Mouse (Mus musculus) forebrain, embryonic 13.5 days (tissue): ENCODE results near the gene Nr2c2ap. TPM values are rescaled to one million over a fixed set of nuclear protein-coding genes. Genes with fewer than 3 reads are reported as not detected.

Experiments used
- ATAC-seq: fragments of 200-750 bp; cut with Nextera tagmentation; 2 replicates; pipeline ENCODE4 v1.8.0; 2017
- H3K27ac ChIP-seq: fragments of 300-500 bp; sonication (generic); 2 replicates; pipeline ENCODE4 v1.5.1; 2015; ENCODE audit warnings: inconsistent platforms, mild to moderate bottlenecking, moderate library complexity
- H3K27me3 ChIP-seq: fragments of 300-500 bp; sonication (generic); 2 replicates; pipeline ENCODE4 v1.6.1; 2015; ENCODE audit warnings: mild to moderate bottlenecking, inconsistent platforms
- H3K36me3 ChIP-seq: fragments of 300-500 bp; sonication (generic); 2 replicates; pipeline ENCODE4 v1.6.1; 2015; ENCODE audit warnings: mild to moderate bottlenecking, inconsistent platforms; ENCODE audit not compliant: poor library complexity, severe bottlenecking
- H3K4me1 ChIP-seq: fragments of 300-500 bp; sonication (generic); 2 replicates; pipeline ENCODE4 v1.6.1; 2015; ENCODE audit warnings: inconsistent platforms
- H3K4me2 ChIP-seq: fragments of 300-500 bp; sonication (generic); 2 replicates; pipeline ENCODE4 v1.6.1; 2015; ENCODE audit warnings: inconsistent platforms, mild to moderate bottlenecking, moderate library complexity
- H3K4me3 ChIP-seq: fragments of 300-500 bp; sonication (generic); 2 replicates; pipeline ENCODE4 v1.5.1; 2015; ENCODE audit warnings: mild to moderate bottlenecking, inconsistent platforms
- H3K9ac ChIP-seq: fragments of 300-500 bp; sonication (generic); 2 replicates; pipeline ENCODE4 v1.6.1; 2015; ENCODE audit warnings: mild to moderate bottlenecking, inconsistent platforms
- H3K9me3 ChIP-seq: fragments of 300-500 bp; sonication (generic); replicated peaks from 2 replicates; pipeline ENCODE4 v1.6.1; 2016; ENCODE audit warnings: inconsistent platforms
- WGBS: fragments of 180-500 bp; shearing (Covaris S2); methylation state at CpG from one replicate; pipeline ENCODE4 v1.1.7; 2015; 5-methylcytosine and 5-hydroxymethylcytosine counted together
- polyA plus RNA-seq: library from polyadenylated mRNA; unstranded; fragments of >200 nt; fragmentation: Nextera tagmentation; extraction: Ambion mirVana; gene quantifications from 2 replicates; pipeline ENCODE4 v1.2.1, GENCODE M21; 2015

Gene Nr2c2ap
- polyA plus RNA-seq, 1 experiment from 2014 or later: 33.4 TPM

DNA sequence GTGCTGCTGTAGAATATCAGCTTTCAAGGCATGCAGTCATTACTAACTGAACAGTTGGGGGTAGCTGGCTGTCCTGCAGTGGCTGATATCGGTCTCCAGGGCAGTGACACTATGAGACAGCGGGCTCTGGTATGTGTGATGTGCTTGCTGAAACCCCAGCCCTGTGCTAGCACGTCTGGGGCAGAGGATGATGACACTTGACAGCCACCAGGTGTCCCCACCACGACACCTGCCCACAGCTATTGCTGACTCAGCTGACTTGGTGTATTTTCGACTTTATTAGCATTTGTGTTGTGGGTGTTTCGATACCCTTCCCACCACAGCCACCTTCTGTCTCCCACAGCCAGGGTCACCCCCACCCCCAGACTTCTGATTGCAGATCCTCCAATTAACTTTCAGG lies 26.6 kb upstream of the Nr2c2ap start:
- Histone ChIP-seq H3K4me3 (no peak overlapping the region), H3K36me3 (peaks cover 93% of the 10 kb centered on the region), H3K9me3 (no peaks in the 10 kb centered on the region), H3K4me1 (peaks cover 10% of the 10 kb centered on the region; the same call in 1 of the 2 replicates), H3K4me2 (no peak overlapping the region), H3K27ac (no peak overlapping the region), H3K27me3 (no peaks in the 10 kb centered on the region), H3K9ac (no peak overlapping the region)
- ATAC-seq: peak; percentile 29; the same call in 1 of the 2 replicates
- WGBS: 20% methylated on average over 6 of the region's 6 CpGs

- H3K27ac ChIP-seq: no peak overlapping the region
- no peak overlapping the region for H3K4me2 ChIP-seq
- peaks cover 93% of the 10 kb centered on the region for H3K36me3 ChIP-seq
- H3K4me3 ChIP-seq: no peak overlapping the region
- peaks cover 14% of the 10 kb centered on the region; the same call in 1 of the 2 replicates for H3K4me1 ChIP-seq
- H3K9ac ChIP-seq: no peak overlapping the region
- no peaks in the 10 kb centered on the region for H3K9me3 ChIP-seq
- no peak for ATAC-seq
- H3K27me3 ChIP-seq: no peaks in the 10 kb centered on the region
- WGBS: 88% methylated on average over 7 of the region's 7 CpGs
These were observed 26.2 kb upstream of the Nr2c2ap start for GRCm38 (mm10) chr8:70104922-70105321.

DNA sequence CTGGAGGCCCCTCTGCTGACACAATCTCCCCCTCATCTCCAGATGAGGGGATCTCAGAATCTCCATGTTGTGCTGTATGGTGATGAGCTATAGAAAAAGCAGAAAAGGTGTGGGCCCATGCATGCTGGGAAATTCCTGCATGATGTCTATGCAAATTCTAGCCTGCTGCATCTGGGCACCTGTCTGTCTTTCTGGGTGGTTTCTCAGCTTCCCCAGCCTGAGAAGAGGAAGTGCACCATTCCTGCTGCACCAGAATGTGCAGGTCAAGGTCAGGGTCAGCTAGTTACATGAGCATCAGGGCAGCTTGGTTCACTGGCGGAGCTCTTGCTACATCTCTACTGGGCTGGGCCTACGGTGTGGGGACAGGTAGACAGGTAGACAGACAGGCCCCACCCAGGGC lies 20.7 kb upstream of the Nr2c2ap start:
- H3K9me3 ChIP-seq: no peaks in the 10 kb centered on the region
- 85% methylated on average over 2 of the region's 2 CpGs for WGBS
- H3K9ac ChIP-seq: no peak overlapping the region
- no peak overlapping the region for H3K27ac ChIP-seq
- peaks cover 44% of the 10 kb centered on the region for H3K27me3 ChIP-seq
- peaks cover 97% of the 10 kb centered on the region for H3K36me3 ChIP-seq
- H3K4me1 ChIP-seq: peaks cover 25% of the 10 kb centered on the region
- H3K4me3 ChIP-seq: no peak overlapping the region
- no peak overlapping the region for H3K4me2 ChIP-seq
- ATAC-seq: no peak

DNA sequence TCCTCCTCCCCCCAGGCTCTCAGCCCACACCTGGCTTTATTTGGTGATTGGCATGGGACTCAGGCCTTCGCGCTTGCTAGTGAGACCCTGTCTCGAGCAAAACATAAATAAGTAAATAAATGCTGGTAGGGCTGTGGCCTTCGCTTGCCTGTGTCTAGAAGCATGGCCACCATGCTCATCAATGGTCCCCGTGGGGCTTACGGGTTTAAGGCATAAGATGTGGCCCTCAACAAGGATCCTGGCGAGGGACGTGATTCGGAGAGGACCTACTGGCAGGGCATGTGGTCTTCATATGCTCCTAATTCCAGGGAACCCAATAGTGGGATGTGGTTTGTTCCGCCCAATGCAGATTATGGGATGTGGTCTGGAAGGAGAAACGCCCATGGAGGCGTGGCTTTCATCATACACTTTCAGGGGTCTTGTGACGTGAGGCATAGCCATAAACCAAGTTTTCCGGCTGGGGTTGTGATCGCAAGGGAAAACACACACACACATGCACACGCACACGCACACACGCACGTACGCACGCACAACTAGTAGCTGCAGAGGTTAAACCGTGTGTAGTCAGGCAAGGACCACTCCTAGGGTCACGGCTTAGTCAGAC lies 19.8 kb upstream of the Nr2c2ap start:
- Histone ChIP-seq H3K9me3 (no peaks in the 10 kb centered on the region), H3K4me1 (peaks cover 26% of the 10 kb centered on the region), H3K4me2 (no peak overlapping the region), H3K27me3 (peaks cover 44% of the 10 kb centered on the region), H3K27ac (no peak overlapping the region), H3K4me3 (no peak overlapping the region), H3K36me3 (peaks cover 99% of the 10 kb centered on the region), H3K9ac (no peak overlapping the region)
- WGBS: 65% methylated on average over 23 of the region's 23 CpGs
- ATAC-seq: no peak

DNA sequence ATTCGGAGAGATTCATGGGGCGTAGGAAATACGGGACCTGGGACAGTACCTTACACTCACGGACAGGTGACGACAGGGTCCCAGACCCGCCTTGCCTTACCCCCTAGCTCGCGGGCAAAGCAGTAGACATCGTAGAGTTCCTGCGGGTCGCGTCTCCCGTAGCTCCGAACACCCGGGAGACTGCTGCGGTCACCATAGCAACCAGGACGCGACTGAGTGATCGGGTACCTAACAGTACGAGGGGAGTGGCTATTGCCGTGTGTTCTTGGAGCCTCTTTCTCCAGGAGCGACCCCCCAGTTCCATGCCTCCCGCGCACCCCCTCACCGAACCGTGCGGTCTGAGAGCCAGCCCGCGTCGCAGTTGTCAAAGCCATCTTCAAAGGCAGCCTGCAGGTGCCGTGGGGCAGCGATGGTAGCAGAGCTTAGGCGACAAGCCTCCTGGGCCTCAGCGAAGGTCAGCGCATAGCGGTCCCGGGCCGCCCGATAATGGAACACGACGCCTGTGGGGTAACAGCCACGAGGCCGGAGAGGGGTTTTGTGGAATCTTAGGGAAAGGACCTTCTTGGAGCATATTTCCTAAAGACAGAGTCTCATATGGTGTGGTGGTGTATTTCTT lies 18.6 kb upstream of the Nr2c2ap start:
- peaks cover 44% of the 10 kb centered on the region for H3K27me3 ChIP-seq
- H3K4me2 ChIP-seq: peak overlapping the region; percentile 18
- H3K36me3 ChIP-seq: peaks cover 95% of the 10 kb centered on the region
- H3K9me3 ChIP-seq: no peaks in the 10 kb centered on the region
- H3K4me3 ChIP-seq: peak overlapping the region; percentile 4; the same call in 1 of the 2 replicates
- ATAC-seq: peak; percentile 20; the same call in 1 of the 2 replicates
- peak overlapping the region; percentile 53; the same call in 1 of the 2 replicates for H3K9ac ChIP-seq
- H3K27ac ChIP-seq: no peak overlapping the region
- H3K4me1 ChIP-seq: peaks cover 38% of the 10 kb centered on the region
- 9% methylated on average over 43 of the region's 43 CpGs for WGBS

- Histone ChIP-seq H3K4me3 (no peak overlapping the region), H3K9ac (0 out of 2 replicates have a peak overlapping the region, but pooled peaks have one; percentile 8), H3K4me1 (peaks cover 47% of the 10 kb centered on the region), H3K27me3 (peaks cover 44% of the 10 kb centered on the region), H3K36me3 (peaks cover 75% of the 10 kb centered on the region), H3K4me2 (no peak overlapping the region), H3K27ac (no peak overlapping the region), H3K9me3 (no peaks in the 10 kb centered on the region)
- no peak for ATAC-seq
- 19% methylated on average over 6 of the region's 6 CpGs for WGBS
These were observed 16.6 kb upstream of the Nr2c2ap start for GRCm38 (mm10) chr8:70114488-70114887.

- Histone ChIP-seq H3K27ac (no peak overlapping the region), H3K4me3 (no peak overlapping the region), H3K36me3 (peaks cover 71% of the 10 kb centered on the region), H3K4me2 (no peak overlapping the region), H3K9ac (0 out of 2 replicates have a peak overlapping the region, but pooled peaks have one; percentile 8), H3K27me3 (peaks cover 44% of the 10 kb centered on the region), H3K9me3 (no peaks in the 10 kb centered on the region), H3K4me1 (peaks cover 47% of the 10 kb centered on the region)
- no peak for ATAC-seq
- WGBS: 71% methylated on average over 13 of the region's 13 CpGs
These were observed 16.2 kb upstream of the Nr2c2ap start for GRCm38 (mm10) chr8:70114892-70115291.

GRCm38 (mm10) chr8:70117611-70118010 lies 13.5 kb upstream of the Nr2c2ap start:
- Histone ChIP-seq H3K4me1 (peaks cover 40% of the 10 kb centered on the region), H3K27ac (no peak overlapping the region), H3K9me3 (no peaks in the 10 kb centered on the region), H3K36me3 (peaks cover 44% of the 10 kb centered on the region), H3K4me3 (peak overlapping the region; percentile 69), H3K4me2 (peak overlapping the region; percentile 88), H3K9ac (peak overlapping the region; percentile 95), H3K27me3 (peaks cover 26% of the 10 kb centered on the region)
- WGBS: 10% methylated on average over 9 of the region's 9 CpGs
- ATAC-seq: no peak

- peak; percentile 92 for ATAC-seq
- under 1% methylated on average over 17 of the region's 17 CpGs for WGBS
- peak overlapping the region; percentile 99 for H3K27ac ChIP-seq
These were observed 12.1 kb upstream of the Nr2c2ap start for GRCm38 (mm10) chr8:70118726-70119700.

DNA sequence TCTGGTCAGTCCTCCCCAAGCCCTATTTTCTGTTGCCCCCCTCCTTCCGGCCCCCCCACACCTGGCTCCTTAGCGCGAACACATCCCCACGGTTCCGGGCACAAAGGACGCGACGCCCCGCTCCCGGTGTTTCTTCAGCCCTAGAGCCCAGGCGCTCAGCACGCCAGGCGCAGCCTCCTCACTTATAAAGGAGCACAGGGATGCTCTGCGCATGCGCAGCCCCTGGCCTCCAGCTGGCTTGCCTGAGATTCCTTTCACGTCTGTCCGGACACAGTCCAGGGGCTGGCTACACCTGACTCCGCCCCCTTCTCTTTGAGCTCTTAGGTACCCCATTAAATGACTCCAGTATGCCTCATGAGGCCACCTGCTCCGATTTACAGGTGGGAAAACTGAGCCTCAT lies 10.5 kb upstream of the Nr2c2ap start, which contains the start of gene Ncan:
Gene Ncan, minus strand, starts transcription at position 207 of the 400 bp plus-strand sequence.
- peak within 1 kb of the TSS; percentile 99 for H3K27ac ChIP-seq
- peaks cover 15% of the 10 kb centered on the region; the same call in 1 of the 2 replicates for H3K27me3 ChIP-seq

More at GRCm38 (mm10) chr8:70118726-70119700, 12.1 kb upstream of the Nr2c2ap start:
- peak overlapping the region; percentile 88 for H3K4me2 ChIP-seq
- peak overlapping the region; percentile 95 for H3K9ac ChIP-seq
- H3K4me3 ChIP-seq: peak overlapping the region; percentile 69
- peaks cover 30% of the 10 kb centered on the region for H3K36me3 ChIP-seq
- H3K27me3 ChIP-seq: peaks cover 17% of the 10 kb centered on the region
- no peaks in the 10 kb centered on the region for H3K9me3 ChIP-seq
- H3K4me1 ChIP-seq: peaks cover 36% of the 10 kb centered on the region

GRCm38 (mm10) chr8:70122863-70123262 lies 8.3 kb upstream of the Nr2c2ap start:
- 52% methylated on average over 2 of the region's 2 CpGs for WGBS
- H3K27me3 ChIP-seq: peaks cover 15% of the 10 kb centered on the region; the same call in 1 of the 2 replicates
- no peaks in the 10 kb centered on the region for H3K9me3 ChIP-seq
- H3K36me3 ChIP-seq: no peaks in the 10 kb centered on the region
- no peak overlapping the region for H3K4me2 ChIP-seq
- no peak overlapping the region for H3K27ac ChIP-seq
- no peak overlapping the region for H3K4me3 ChIP-seq
- peaks cover 20% of the 10 kb centered on the region for H3K4me1 ChIP-seq
- no peak for ATAC-seq
- no peak overlapping the region for H3K9ac ChIP-seq

More for the DNA sequence above, 10.5 kb upstream of the Nr2c2ap start, which contains the start of gene Ncan:
- 2% methylated on average over 19 of the region's 19 CpGs for WGBS
- Histone ChIP-seq H3K4me2 (peak within 1 kb of the TSS; percentile 88), H3K4me3 (peak within 1 kb of the TSS; percentile 69), H3K9ac (peak within 1 kb of the TSS; percentile 95), H3K4me1 (peaks cover 36% of the 10 kb centered on the region), H3K9me3 (no peaks in the 10 kb centered on the region), H3K36me3 (peaks cover 14% of the 10 kb centered on the region)
- peak; percentile 76 for ATAC-seq
